Mouse (Mus musculus) midbrain, embryonic 16.5 days (tissue): ENCODE measurements around the gene Ing3. TPM values are rescaled to one million over a fixed set of nuclear protein-coding genes. Genes with fewer than 3 reads are reported as not detected.
A peak's percentile ranks its signal among the peaks of the same experiment; 100 is the strongest.

Experiments used
- ATAC-seq: fragments of 200-750 bp; cut with Nextera tagmentation; 2 replicates; pipeline ENCODE4 v1.8.0; 2017; ENCODE audit warnings: moderate TSS enrichment
- H3K27ac ChIP-seq: fragments of 300-500 bp; sonication (generic); 2 replicates; pipeline ENCODE4 v1.5.1; 2014; ENCODE audit warnings: mild to moderate bottlenecking, low read length, mixed read lengths
- H3K27me3 ChIP-seq: fragments of 300-500 bp; sonication (generic); 2 replicates; pipeline ENCODE4 v1.6.1; 2014; ENCODE audit warnings: low read depth, low read length, mixed read lengths; ENCODE audit not compliant: control insufficient read depth, insufficient read depth
- H3K36me3 ChIP-seq: fragments of 300-500 bp; sonication (generic); 2 replicates; pipeline ENCODE4 v1.6.1; 2014; ENCODE audit warnings: mild to moderate bottlenecking, low read length, moderate library complexity, mixed read lengths; ENCODE audit not compliant: control insufficient read depth, insufficient read depth
- H3K4me1 ChIP-seq: fragments of 300-500 bp; sonication (generic); 2 replicates; pipeline ENCODE4 v1.6.1; 2014; ENCODE audit warnings: mild to moderate bottlenecking, low read length, mixed read lengths; ENCODE audit not compliant: control insufficient read depth, insufficient read depth
- H3K4me2 ChIP-seq: fragments of 300-500 bp; sonication (generic); 2 replicates; pipeline ENCODE4 v1.6.1; 2014; ENCODE audit warnings: mild to moderate bottlenecking, low read length, mixed read lengths
- H3K4me3 ChIP-seq: fragments of 300-500 bp; sonication (generic); 2 replicates; pipeline ENCODE4 v1.5.1; 2014; ENCODE audit warnings: low read depth, mild to moderate bottlenecking, low read length, moderate library complexity, mixed read lengths
- H3K9ac ChIP-seq: fragments of 300-500 bp; sonication (generic); 2 replicates; pipeline ENCODE4 v1.6.1; 2014; ENCODE audit warnings: low read depth, low read length, mixed read lengths
- H3K9me3 ChIP-seq: fragments of 300-500 bp; sonication (generic); replicated peaks from 2 replicates; pipeline ENCODE4 v1.6.1; 2014; ENCODE audit warnings: mild to moderate bottlenecking, low read length, mixed read lengths; ENCODE audit not compliant: control insufficient read depth, poor library complexity, severe bottlenecking
- WGBS: fragments of 180-500 bp; shearing (Covaris S2); extraction: QIAGEN DNeasy Blood & Tissue Kit; methylation state at CpG from one replicate; pipeline ENCODE4 v1.1.7; 2014; 5-methylcytosine and 5-hydroxymethylcytosine counted together
- polyA plus RNA-seq: library from polyadenylated mRNA; unstranded; fragments of >200 nt; fragmentation: Nextera tagmentation; extraction: Ambion mirVana; gene quantifications from 2 replicates; pipeline ENCODE4 v1.2.1, GENCODE M21; 2015

The Ing3 gene
- polyA plus RNA-seq, 1 experiment from 2014 or later: 44.2 TPM

DNA sequence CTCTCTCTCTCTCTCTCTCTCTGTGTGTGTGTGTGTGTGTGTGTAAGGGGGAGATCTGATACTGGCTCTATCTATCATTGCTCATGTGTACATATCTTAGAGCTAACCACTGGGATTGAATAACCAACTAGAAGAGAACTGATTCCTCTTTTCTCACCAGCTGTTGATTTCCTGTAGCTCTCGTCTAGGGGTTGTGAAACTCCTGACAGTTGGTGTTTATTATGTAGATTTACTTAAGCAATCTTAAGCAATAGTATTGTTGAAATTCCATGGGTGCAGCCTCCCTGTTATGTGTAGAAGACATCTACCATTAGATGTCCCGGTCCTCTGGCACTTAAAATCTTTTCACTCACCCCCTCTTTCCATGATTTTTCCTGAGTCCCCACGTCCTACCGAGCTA lies 9.6 kb downstream of the Ing3 start:
- Histone ChIP-seq H3K4me2 (no peak overlapping the region), H3K4me3 (no peak overlapping the region), H3K9me3 (no peaks in the 10 kb centered on the region), H3K27me3 (no peaks in the 10 kb centered on the region), H3K9ac (no peak overlapping the region), H3K36me3 (peaks cover 2% of the 10 kb centered on the region; the same call in 1 of the 2 replicates), H3K27ac (no peak overlapping the region), H3K4me1 (no peaks in the 10 kb centered on the region)
- no peak for ATAC-seq
- WGBS: 85% methylated on average over 4 of the region's 4 CpGs

- 93% methylated on average over 5 of the region's 5 CpGs for WGBS
These were observed 10.5 kb downstream of the Ing3 start for GRCm38 (mm10) chr6:21959909-21960308.

GRCm38 (mm10) chr6:21977532-21977931 lies 28.2 kb downstream of the Ing3 start:
- 94% methylated on average over 2 of the region's 2 CpGs for WGBS
- H3K4me3 ChIP-seq: no peak overlapping the region

More at GRCm38 (mm10) chr6:21959909-21960308, 10.5 kb downstream of the Ing3 start:
- ATAC-seq: no peak
- Histone ChIP-seq H3K36me3 (peaks cover 2% of the 10 kb centered on the region; the same call in 1 of the 2 replicates), H3K9ac (no peak overlapping the region), H3K27me3 (no peaks in the 10 kb centered on the region), H3K4me3 (no peak overlapping the region), H3K4me1 (no peaks in the 10 kb centered on the region), H3K9me3 (no peaks in the 10 kb centered on the region), H3K27ac (no peak overlapping the region), H3K4me2 (no peak overlapping the region)

GRCm38 (mm10) chr6:21981114-21981513 lies 31.7 kb downstream of the Ing3 start:
- Histone ChIP-seq H3K9me3 (no peaks in the 10 kb centered on the region), H3K4me2 (no peak overlapping the region), H3K27ac (no peak overlapping the region), H3K27me3 (peaks cover 3% of the 10 kb centered on the region; the same call in 1 of the 2 replicates), H3K36me3 (0 out of 2 replicates have a peak, but pooled peaks cover 4% of the 10 kb centered on the region), H3K4me1 (peaks cover 9% of the 10 kb centered on the region; the same call in 1 of the 2 replicates), H3K4me3 (no peak overlapping the region), H3K9ac (no peak overlapping the region)
- no peak for ATAC-seq
- WGBS: 89% methylated on average over 1 of the region's 1 CpGs

More at GRCm38 (mm10) chr6:21977532-21977931, 28.2 kb downstream of the Ing3 start:
- Histone ChIP-seq H3K4me1 (no peaks in the 10 kb centered on the region), H3K27ac (no peak overlapping the region), H3K9ac (no peak overlapping the region), H3K27me3 (no peaks in the 10 kb centered on the region), H3K9me3 (no peaks in the 10 kb centered on the region), H3K4me2 (no peak overlapping the region), H3K36me3 (peaks cover 18% of the 10 kb centered on the region)
- no peak for ATAC-seq

DNA sequence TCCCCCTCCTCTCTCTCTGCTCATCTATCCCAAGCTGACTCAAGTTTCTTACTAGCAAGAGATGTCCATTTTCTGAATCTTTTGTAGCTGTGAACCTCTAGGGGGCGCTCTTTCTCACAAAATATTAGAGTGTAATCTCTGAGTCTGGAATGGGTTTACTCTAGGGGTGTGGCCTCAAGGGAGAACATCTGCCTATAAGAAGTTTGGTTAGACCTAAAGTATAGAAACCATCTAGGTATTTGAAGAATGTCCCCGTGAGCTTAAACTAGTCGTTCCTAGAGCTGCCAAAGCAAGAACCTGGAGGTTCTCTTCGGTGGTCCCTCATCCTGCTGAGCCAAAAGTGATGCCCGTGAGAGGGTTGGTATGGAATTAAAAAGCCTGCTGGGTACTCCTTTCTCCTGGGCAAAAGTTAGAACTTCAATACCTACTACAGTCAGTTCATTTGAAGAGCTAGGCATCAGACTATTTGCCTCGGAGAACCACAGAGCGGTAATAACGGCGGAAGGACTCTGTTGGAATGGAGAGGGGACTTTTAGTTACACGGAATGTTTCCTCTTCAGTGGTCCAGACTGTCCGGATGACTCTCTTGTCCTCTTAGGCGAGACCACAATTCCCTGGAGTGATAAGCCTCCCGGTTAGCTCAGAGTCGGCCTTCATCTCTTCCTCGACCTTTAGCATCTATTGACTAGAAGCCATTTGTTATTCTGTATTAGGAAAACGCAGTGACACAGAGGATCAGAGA lies 35.8 kb downstream of the Ing3 start:
- Histone ChIP-seq H3K9ac (peak overlapping the region; percentile 47), H3K27ac (no peak overlapping the region), H3K4me1 (peaks cover 16% of the 10 kb centered on the region), H3K4me3 (peak overlapping the region; percentile 45), H3K27me3 (peaks cover 13% of the 10 kb centered on the region), H3K9me3 (no peaks in the 10 kb centered on the region), H3K4me2 (peak overlapping the region; percentile 94), H3K36me3 (no peaks in the 10 kb centered on the region)
- 7% methylated on average over 16 of the region's 16 CpGs for WGBS
- ATAC-seq: peak; percentile 67; the same call in 1 of the 2 replicates

DNA sequence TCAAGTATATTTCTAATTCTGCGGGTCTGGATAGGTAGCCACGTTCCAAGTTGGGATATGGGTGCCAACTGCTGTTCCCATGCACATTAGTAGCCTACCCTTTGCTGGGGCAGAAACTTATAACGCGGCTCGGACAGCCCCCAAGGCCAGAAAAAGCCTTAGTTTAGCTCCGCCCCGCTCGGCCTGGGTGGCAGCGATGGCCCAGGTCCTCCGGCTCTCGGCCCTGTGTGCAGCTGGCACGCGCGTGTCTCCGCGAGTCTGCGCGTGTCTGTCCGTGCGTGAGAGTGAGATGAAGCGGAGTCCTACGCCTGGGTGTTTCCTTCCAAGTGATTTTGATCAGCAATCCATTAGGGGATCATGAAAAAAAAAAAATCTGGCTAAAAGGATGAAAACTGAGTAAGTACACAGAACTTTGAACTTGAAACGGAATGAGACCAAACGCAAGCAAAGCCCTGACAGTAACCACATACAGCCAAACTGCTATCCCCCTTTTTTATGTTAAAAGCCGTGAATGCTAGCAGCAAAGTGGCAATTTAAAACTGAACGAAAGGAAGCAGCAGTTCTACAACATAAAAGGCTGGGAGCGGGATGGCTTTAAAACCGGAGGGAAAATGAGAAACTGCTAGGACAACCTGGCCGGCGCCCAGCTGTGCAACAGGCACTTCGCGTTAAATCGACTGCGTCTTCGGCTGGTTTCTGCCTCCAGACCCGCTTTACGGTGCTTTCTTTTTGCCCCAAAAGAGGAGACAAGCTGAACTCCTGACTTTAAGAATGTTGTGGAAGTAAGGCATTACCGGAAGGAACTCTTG lies 36.6 kb downstream of the Ing3 start, which contains the start of gene Cped1:
Gene Cped1, plus strand, starts transcription at position 185 of the 809 bp plus-strand sequence.
- Histone ChIP-seq H3K36me3 (no peaks in the 10 kb centered on the region), H3K4me2 (peak within 1 kb of the TSS; percentile 94), H3K27ac (no peak within 1 kb of the TSS), H3K4me1 (peaks cover 16% of the 10 kb centered on the region), H3K9ac (peak within 1 kb of the TSS; percentile 47), H3K4me3 (peak within 1 kb of the TSS; percentile 45), H3K9me3 (no peaks in the 10 kb centered on the region), H3K27me3 (peaks cover 13% of the 10 kb centered on the region)
- peak; percentile 80 for ATAC-seq
- WGBS: under 1% methylated on average over 38 of the region's 38 CpGs

- H3K9ac ChIP-seq: peak overlapping the region; percentile 47; the same call in 1 of the 2 replicates
- H3K27ac ChIP-seq: no peak overlapping the region
- H3K4me3 ChIP-seq: peak overlapping the region; percentile 45
- peak overlapping the region; percentile 94 for H3K4me2 ChIP-seq
- WGBS: 7% methylated on average over 24 of the region's 24 CpGs
- H3K36me3 ChIP-seq: no peaks in the 10 kb centered on the region
- peaks cover 16% of the 10 kb centered on the region for H3K4me1 ChIP-seq
- peaks cover 13% of the 10 kb centered on the region for H3K27me3 ChIP-seq
- no peaks in the 10 kb centered on the region for H3K9me3 ChIP-seq
- no peak for ATAC-seq
These were observed 37.4 kb downstream of the Ing3 start for GRCm38 (mm10) chr6:21986660-21987331.

DNA sequence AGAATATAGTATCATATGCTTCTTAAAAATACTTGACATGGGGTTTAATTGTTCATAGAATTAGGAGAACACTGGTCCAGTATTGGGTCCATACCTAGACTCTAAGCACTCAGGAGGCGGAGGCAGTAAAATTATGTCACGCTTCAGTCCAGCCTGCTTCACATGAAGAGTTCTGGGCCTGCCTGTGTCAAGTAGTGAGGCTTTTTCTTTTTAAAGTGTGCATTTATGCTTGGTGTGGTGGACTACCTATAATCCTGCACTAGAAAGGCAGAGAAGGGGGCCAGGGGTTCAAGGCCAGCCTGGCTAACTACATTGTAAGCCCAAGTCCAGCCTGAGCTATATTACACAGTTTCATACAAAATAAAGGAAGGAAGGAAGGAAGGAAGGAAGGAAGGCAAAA lies 38.2 kb downstream of the Ing3 start:
- Histone ChIP-seq H3K9ac (no peak overlapping the region), H3K27me3 (peaks cover 13% of the 10 kb centered on the region), H3K9me3 (no peaks in the 10 kb centered on the region), H3K4me1 (peaks cover 16% of the 10 kb centered on the region), H3K36me3 (no peaks in the 10 kb centered on the region), H3K4me3 (no peak overlapping the region), H3K4me2 (no peak overlapping the region), H3K27ac (no peak overlapping the region)
- ATAC-seq: no peak
- WGBS: 96% methylated on average over 2 of the region's 2 CpGs
